Mouse (Mus musculus) stomach, postnatal 0 days (tissue): ENCODE results near the gene Ccdc188.

Experiments used
- CTCF ChIP-seq: IDR thresholded peaks from 2 replicates; pipeline ENCODE4 v1.5.1; 2016; ENCODE audit warnings: antibody characterized with exemption, low read depth, mild to moderate bottlenecking, moderate library complexity
- EP300 ChIP-seq: optimal IDR thresholded peaks from 2 replicates; pipeline ENCODE3; 2016; ENCODE audit warnings: antibody characterized with exemption

DNA sequence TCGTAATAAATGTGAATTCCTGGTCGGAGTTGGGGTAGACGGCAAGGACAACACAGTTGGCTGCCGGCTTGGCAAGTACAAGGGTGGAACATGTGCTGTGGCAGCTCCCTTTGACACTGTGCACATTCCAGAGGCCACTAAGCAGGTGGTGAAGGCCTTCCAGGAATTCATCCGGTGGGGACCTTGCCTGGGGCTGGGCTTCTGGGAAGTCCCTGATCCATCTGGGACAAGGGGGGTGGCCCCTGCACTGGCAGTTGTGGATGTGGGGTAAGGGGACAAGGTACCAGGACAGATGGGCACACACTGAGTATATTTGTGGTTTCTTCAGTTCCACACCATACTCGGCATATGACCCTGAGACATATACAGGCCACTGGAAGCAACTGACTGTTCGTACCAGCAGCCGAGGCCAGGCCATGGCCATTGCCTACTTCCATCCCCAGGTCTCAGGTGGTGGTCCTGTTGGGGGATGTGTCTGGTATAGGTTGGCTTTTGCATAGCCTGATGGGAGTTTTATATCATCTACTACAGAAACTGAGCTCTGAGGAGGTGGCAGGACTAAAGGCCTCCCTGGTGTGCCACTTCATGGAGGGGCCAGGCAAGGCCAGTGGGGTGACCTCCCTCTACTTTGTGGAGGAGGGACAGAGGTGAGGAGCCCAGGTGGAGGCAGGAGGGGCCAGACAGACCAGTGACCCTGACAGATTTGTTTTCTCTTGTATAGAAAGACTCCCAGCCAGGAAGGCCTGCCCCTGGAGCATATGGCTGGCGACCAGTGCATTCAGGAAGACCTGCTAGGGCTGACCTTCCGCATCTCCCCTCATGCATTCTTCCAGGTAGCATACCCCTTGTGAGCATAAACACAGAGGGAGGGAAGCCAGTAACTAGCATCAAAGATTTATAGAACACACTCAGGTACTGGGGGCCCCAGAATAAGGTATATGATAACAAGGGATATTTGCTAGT, 33.4 kb downstream of the Ccdc188 start:
- no peak for TF ChIP-seq CTCF
- no peak for TF ChIP-seq EP300
